ENCODE assay signal across 31 mouse cellular contexts in the genomic region with DNA sequence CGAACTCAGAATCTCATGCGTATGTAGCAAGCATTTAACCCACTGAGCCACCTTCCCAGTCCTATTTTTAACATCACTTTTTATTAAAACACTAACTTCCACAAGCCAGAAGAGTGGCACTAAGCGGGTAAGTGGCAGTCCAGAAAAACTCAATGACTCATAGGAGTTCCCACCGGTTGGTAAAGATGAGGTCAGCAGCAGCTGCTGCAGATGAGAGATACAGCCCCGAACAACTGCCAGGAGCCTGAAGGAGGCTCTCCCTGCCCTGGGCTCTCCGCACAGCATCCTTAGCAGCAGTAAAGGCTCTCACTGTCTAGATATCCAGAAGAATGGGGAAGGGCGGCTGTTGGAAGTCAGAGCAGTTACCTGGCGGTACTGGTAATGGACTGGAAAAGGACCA. TPM values are rescaled to one million over a fixed set of nuclear protein-coding genes. Genes with fewer than 3 reads are reported as not detected.
DNase-seq lines count a peak whose midpoint lies in the region; ATAC-seq and TF ChIP-seq lines count a peak whose summit lies in the region.
"Had no signal": no experiment of that assay in that cellular context is flagged by ENCODE, and none has a peak within 500 bp of the region (broad histone marks: within the 10 kb centered on the region; RNA-seq: fewer than 3 reads in every experiment).

No protein-coding gene starts in this region.

- H3K4me2 ChIP-seq in heart, embryonic 15.5 days = no peak overlapping the region
- H3K4me2 ChIP-seq in CH12.LX (ENCODE audit: insufficient read depth, low read depth, poor library complexity, severe bottlenecking) = no peak overlapping the region
- H3K4me2 ChIP-seq in myocyte (ENCODE audit: low read depth) = peak overlapping the region; percentile 10
- H3K4me2 ChIP-seq: forebrain, embryonic 13.5 days; hindbrain, embryonic 13.5 days; liver, embryonic 12.5 days; midbrain, embryonic 15.5 days; neural tube, embryonic 12.5 days had no signal

- TF ChIP-seq CTCF in CH12.LX (conservative IDR thresholded peaks at IDR 0.05 in 1 of 2, IDR thresholded peaks at IDR 0.05 in 1 of 2; ENCODE audit: low read depth in 2 of 2, low read length in 2 of 2) = no peak

- H3ac ChIP-seq in myocyte (ENCODE audit: control insufficient read depth, insufficient read length) = no peak overlapping the region

- peak; percentile 73 for DNase-seq in heart, embryonic 10.5 days (ENCODE audit: low spot score)
- DNase-seq in heart, postnatal 4 days = no peak
- DNase-seq in heart, postnatal 36 days = no peak
- DNase-seq in CH12.LX (ENCODE audit: extremely low read depth) = no peak
- DNase-seq in lung, postnatal 25 days (ENCODE audit: low spot score) = no peak
- DNase-seq: adrenal gland, postnatal 10 days; cerebellum, adult 8-10 months; cerebellum, postnatal 25 days; gastrocnemius, postnatal 36 days; heart, postnatal 10 days; kidney, adult 8-10 months; kidney, postnatal 4 days; left cerebral cortex, postnatal 4 days; liver, postnatal 0 days; lung, postnatal 4 days; right cerebral cortex, adult 18-20 months; thymus, postnatal 4 days had no signal

- no peak for TF ChIP-seq POLR2A in CH12.LX (IDR thresholded peaks at IDR 0.05; ENCODE audit: low read depth, low read length)
- no peak for TF ChIP-seq POLR2A in myocyte (IDR thresholded peaks at IDR 0.05; ENCODE audit: insufficient read length, low read depth)

- no peak overlapping the region for H3K9ac ChIP-seq in heart, embryonic 15.5 days
- H3K9ac ChIP-seq in CH12.LX (ENCODE audit: insufficient read depth, low read depth) = no peak overlapping the region
- H3K9ac ChIP-seq: forebrain, embryonic 13.5 days; hindbrain, embryonic 13.5 days; liver, embryonic 12.5 days; liver, postnatal 0 days; midbrain, embryonic 15.5 days; neural tube, embryonic 12.5 days had no signal

- intact Hi-C loops in heart, postnatal 36 days (cut with DNase I) = no loop called here

- dilution Hi-C loops in CH12.LX (cut with MboI; ENCODE audit: extremely low pct_ligation_motif_present, extremely low pct_unique_long_range_greater_than_20kb, low sequenced_read_pairs) = no loop called here

- no peak for TF ChIP-seq RAD21 in CH12.LX (IDR thresholded peaks at IDR 0.05; ENCODE audit: low read depth, low read length)

- H3K79me2 ChIP-seq in CH12.LX (replicated peaks; ENCODE audit: control insufficient read depth, extremely low read depth, insufficient read depth, poor library complexity, severe bottlenecking) = no peaks in the 10 kb centered on the region
- H3K79me2 ChIP-seq in myocyte (ENCODE audit: control insufficient read depth, insufficient read depth) = peaks cover 16% of the 10 kb centered on the region

- 61% methylated on average over 8 of the region's 8 CpGs for WGBS in heart, embryonic 10.5 days
- WGBS in heart, embryonic 15.5 days = 53% methylated on average over 8 of the region's 8 CpGs

- H3K27me3 ChIP-seq in heart, embryonic 10.5 days (ENCODE audit: insufficient read depth, poor library complexity, severe bottlenecking) = no peaks in the 10 kb centered on the region
- H3K27me3 ChIP-seq in heart, embryonic 15.5 days = no peaks in the 10 kb centered on the region
- H3K27me3 ChIP-seq in CH12.LX (replicated peaks) (no peaks in the 10 kb centered on the region), myocyte (ENCODE audit: control insufficient read depth, insufficient read depth, insufficient read length) (no peaks in the 10 kb centered on the region)
- H3K27me3 ChIP-seq: forebrain, embryonic 13.5 days; hindbrain, embryonic 13.5 days; liver, embryonic 12.5 days; midbrain, embryonic 15.5 days; neural tube, embryonic 12.5 days; Patski had no signal

- ATAC-seq in heart, embryonic 15.5 days (replicated peaks; ENCODE audit: insufficient number of reproducible peaks, insufficient read depth, low FRiP score, low read depth) = no peak
- ATAC-seq: forebrain, embryonic 13.5 days; intestine, embryonic 16.5 days; liver, embryonic 12.5 days; liver, postnatal 0 days; midbrain, embryonic 15.5 days; Patski had no signal

- H3K27ac ChIP-seq in heart, embryonic 10.5 days = peak overlapping the region; percentile 16; the same call in 1 of the 2 replicates
- peak overlapping the region; percentile 57 for H3K27ac ChIP-seq in heart, embryonic 15.5 days
- no peak overlapping the region for H3K27ac ChIP-seq in CH12.LX (ENCODE audit: insufficient read depth, low read depth)
- H3K27ac ChIP-seq: forebrain, embryonic 13.5 days; hindbrain, embryonic 13.5 days; kidney, postnatal 0 days; liver, embryonic 12.5 days; midbrain, embryonic 15.5 days; neural tube, embryonic 12.5 days had no signal

- H3K4me1 ChIP-seq in heart, embryonic 10.5 days = peaks cover 37% of the 10 kb centered on the region
- peaks cover 46% of the 10 kb centered on the region for H3K4me1 ChIP-seq in heart, embryonic 15.5 days (replicated peaks)
- H3K4me1 ChIP-seq in CH12.LX (ENCODE audit: control insufficient read depth in 1 of 2, insufficient read depth in 2 of 2) = peaks cover 5 to 12% of the 10 kb centered on the region in 2 experiments; a peak in 3 of 4 replicates
- H3K4me1 ChIP-seq: forebrain, embryonic 13.5 days; hindbrain, embryonic 13.5 days; liver, embryonic 12.5 days; midbrain, embryonic 15.5 days; neural tube, embryonic 12.5 days had no signal

- peaks cover 20% of the 10 kb centered on the region for H3K36me3 ChIP-seq in heart, embryonic 10.5 days
- H3K36me3 ChIP-seq in heart, embryonic 15.5 days = 0 out of 2 replicates have a peak, but pooled peaks cover 3% of the 10 kb centered on the region
- H3K36me3 ChIP-seq in CH12.LX (replicated peaks in 1 of 2; ENCODE audit: control insufficient read depth in 1 of 2, insufficient read depth in 1 of 2, low read length in 1 of 2) (no peaks in the 10 kb centered on the region), myocyte (ENCODE audit: control insufficient read depth, insufficient read depth) (no peaks in the 10 kb centered on the region)
- H3K36me3 ChIP-seq: hindbrain, embryonic 13.5 days; liver, embryonic 12.5 days; midbrain, embryonic 15.5 days; neural tube, embryonic 12.5 days had no signal

- in situ Hi-C loops in CH12.LX (cut with MboI; ENCODE audit: low pct_ligation_motif_present, low pct_unique_long_range_greater_than_20kb, low sequenced_read_pairs) = no loop called here

- no peak overlapping the region for H3K4me3 ChIP-seq in heart, embryonic 10.5 days
- no peak overlapping the region for H3K4me3 ChIP-seq in heart, embryonic 15.5 days
- no peak overlapping the region for H3K4me3 ChIP-seq in CH12.LX (replicated peaks in 1 of 3; ENCODE audit: low read depth in 2 of 3, low read length in 2 of 3, poor library complexity in 1 of 3)
- no peak overlapping the region for H3K4me3 ChIP-seq in myocyte
- H3K4me3 ChIP-seq: forebrain, embryonic 13.5 days; hindbrain, embryonic 13.5 days; liver, embryonic 12.5 days; midbrain, embryonic 15.5 days; neural tube, embryonic 12.5 days had no signal

- peak; percentile 34; the same call in 1 of the 2 replicates for TF ChIP-seq EP300 in CH12.LX (IDR thresholded peaks at IDR 0.05; ENCODE audit: low read length)

- H3K9me3 ChIP-seq in heart, embryonic 10.5 days = no peaks in the 10 kb centered on the region
- H3K9me3 ChIP-seq in heart, embryonic 15.5 days (replicated peaks) = no peaks in the 10 kb centered on the region
- no peaks in the 10 kb centered on the region for H3K9me3 ChIP-seq in CH12.LX (replicated peaks; ENCODE audit: low read length)
- H3K9me3 ChIP-seq: forebrain, embryonic 13.5 days; hindbrain, embryonic 13.5 days; liver, embryonic 12.5 days; midbrain, embryonic 15.5 days; neural tube, embryonic 12.5 days had no signal

TF ChIP-seq in CH12.LX, 34 proteins besides CTCF, POLR2A, EP300 and RAD21:
- peak; percentile 69 for TF ChIP-seq ETS1 (conservative IDR thresholded peaks at IDR 0.05; ENCODE audit: low read depth, low read length)
- TF ChIP-seq SIN3A (IDR thresholded peaks at IDR 0.05; ENCODE audit: low read length) = no peak
- peak; percentile 38; the same call in 1 of the 2 replicates for TF ChIP-seq MEF2A (IDR thresholded peaks at IDR 0.05; ENCODE audit: borderline replicate concordance, low read depth, low read length)
- 0 out of 2 replicates have a peak, but pooled peaks have one; percentile 22 for TF ChIP-seq JUN (IDR thresholded peaks at IDR 0.05; ENCODE audit: insufficient read depth, low read depth, low read length)
- no peak for TF ChIP-seq TCF12 (IDR thresholded peaks at IDR 0.05; ENCODE audit: low read depth, low read length)

TF ChIP-seq in myocyte, 11 proteins besides CTCF, POLR2A, EP300 and RAD21 (continues in another document):
- TF ChIP-seq MAX (IDR thresholded peaks at IDR 0.05; ENCODE audit: low read depth) (no peak), MYOG (IDR thresholded peaks at IDR 0.05; ENCODE audit: control insufficient read depth in 1 of 3, insufficient read depth in 1 of 3, insufficient read length in 2 of 3, low read depth in 2 of 3) (peak; percentile 56 to 92 (median 90)), REST (IDR thresholded peaks at IDR 0.05; ENCODE audit: insufficient read depth, insufficient read length) (no peak), USF1 (IDR thresholded peaks at IDR 0.05; ENCODE audit: low read depth) (no peak), E2F4 (IDR thresholded peaks at IDR 0.05; ENCODE audit: insufficient read depth) (no peak), POLR2AphosphoS2 (IDR thresholded peaks at IDR 0.05; ENCODE audit: insufficient read length, low read depth) (no peak), SRF (IDR thresholded peaks at IDR 0.05; ENCODE audit: control insufficient read depth, insufficient read length, low read depth) (no peak), TCF3 (IDR thresholded peaks at IDR 0.05; ENCODE audit: insufficient read length, low read depth) (no peak), CEBPB (IDR thresholded peaks at IDR 0.05; ENCODE audit: insufficient read depth, poor library complexity, severe bottlenecking) (no peak), MYOD1 (IDR thresholded peaks at IDR 0.05; ENCODE audit: control insufficient read depth in 1 of 3, insufficient read length in 2 of 3, low read depth in 2 of 3) (peak; percentile 72 to 88 (median 85))

RNA-seq across cellular contexts. Expression of gene Krcc1, which starts 20.5 kb away (rescaled TPM):
- 53.5 and 55.5 TPM in 2 replicates for polyA plus RNA-seq in heart, embryonic 10.5 days (2016; fragmentation: Nextera tagmentation; extraction: Ambion mirVana)
- total RNA-seq in heart, postnatal 4 days (2021) = 10 to 100 TPM; 55.9 to 61.1 TPM
- 54.6 and 68.2 TPM in 2 replicates for polyA plus RNA-seq in heart, embryonic 15.5 days (2015; fragmentation: Nextera tagmentation; extraction: Ambion mirVana)
- total RNA-seq in heart, postnatal 36 days (2021) = 10 to 100 TPM; 51.9 to 56.0 TPM
- total RNA-seq in CH12.LX (2012; rRNA removed) = 16.7 and 18.7 TPM in 2 replicates
- 40.2 and 42.0 TPM in 2 replicates for total RNA-seq in CH12.LX (2014; rRNA removed)
- 23.6 and 28.2 TPM in 2 replicates for polyA plus RNA-seq in CH12.LX (2012; ENCODE audit: insufficient read length, low read depth)
- polyA plus RNA-seq in myocyte (2012; fragmentation: generic; extraction: Trizol) = 18.6 TPM

RNA-seq across cellular contexts. Expression of gene Fabp1, which starts 51.3 kb away (rescaled TPM):
- polyA plus RNA-seq in heart, embryonic 10.5 days (2016; fragmentation: Nextera tagmentation; extraction: Ambion mirVana) = 1.9 TPM in 1 of 2 replicates, not detected in the other
- not detected for total RNA-seq in heart, postnatal 4 days (2021)
- 0.42 and 2.9 TPM in 2 replicates for polyA plus RNA-seq in heart, embryonic 15.5 days (2015; fragmentation: Nextera tagmentation; extraction: Ambion mirVana)
- total RNA-seq in heart, postnatal 36 days (2021) = not detected
- not detected in 2 replicates for total RNA-seq in CH12.LX (2012; rRNA removed)
- not detected in 2 replicates for total RNA-seq in CH12.LX (2014; rRNA removed)
- polyA plus RNA-seq in CH12.LX (2012; ENCODE audit: insufficient read length, low read depth) = not detected in 2 replicates
- polyA plus RNA-seq in myocyte (2012; fragmentation: generic; extraction: Trizol) = not detected
- total RNA-seq: gastrocnemius, postnatal 36 days; heart, postnatal 10 days; layer of hippocampus, adult 8-10 months; layer of hippocampus, postnatal 25 days; left cerebral cortex, postnatal 4 days; MEL had no signal
- polyA plus RNA-seq: embryonic facial prominence, embryonic 11.5 days; forebrain, embryonic 13.5 days; hindbrain, embryonic 13.5 days; neural tube, embryonic 12.5 days; Patski had no signal
